Mouse (Mus musculus) stomach, postnatal 0 days (tissue): ENCODE measurements around the gene Bank1.

Source experiments
- CTCF ChIP-seq: IDR thresholded peaks from 2 replicates; pipeline ENCODE4 v1.5.1; 2016; ENCODE audit warnings: antibody characterized with exemption, low read depth, mild to moderate bottlenecking, moderate library complexity
- EP300 ChIP-seq: optimal IDR thresholded peaks from 2 replicates; pipeline ENCODE3; 2016; ENCODE audit warnings: antibody characterized with exemption

DNA sequence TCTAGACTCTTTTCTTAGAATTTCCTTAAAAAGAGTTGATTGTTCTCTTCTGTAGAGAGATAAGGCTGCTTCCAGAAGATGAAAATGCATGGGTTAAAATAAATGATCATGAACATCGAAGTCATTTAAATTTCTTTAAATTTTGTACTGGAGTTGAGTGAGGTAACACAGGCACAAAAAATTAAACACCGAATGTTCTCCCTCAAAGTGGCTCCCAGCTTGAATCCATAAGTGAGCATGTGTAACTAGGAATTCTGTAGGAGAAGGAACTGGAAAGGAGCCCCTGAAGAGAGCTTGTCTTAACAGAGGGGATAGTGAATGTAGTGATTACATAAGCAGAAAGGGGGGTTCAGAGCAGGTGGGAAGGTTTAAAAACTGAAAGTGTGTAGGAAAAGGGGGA is 285.8 kb downstream of the Bank1 start:
- TF ChIP-seq CTCF = no peak
- no peak for TF ChIP-seq EP300
